Mouse (Mus musculus) urinary bladder, adult 18-20 months (tissue): ENCODE measurements around the gene Traf1.

Experiments
- DNase-seq, 2 experiments: peaks; one replicate each; pipeline ENCODE4 v3.0.0; 2022; ENCODE audit warnings: low spot score in 2 of 2, mixed read lengths in 2 of 2

The Traf1 gene

DNA sequence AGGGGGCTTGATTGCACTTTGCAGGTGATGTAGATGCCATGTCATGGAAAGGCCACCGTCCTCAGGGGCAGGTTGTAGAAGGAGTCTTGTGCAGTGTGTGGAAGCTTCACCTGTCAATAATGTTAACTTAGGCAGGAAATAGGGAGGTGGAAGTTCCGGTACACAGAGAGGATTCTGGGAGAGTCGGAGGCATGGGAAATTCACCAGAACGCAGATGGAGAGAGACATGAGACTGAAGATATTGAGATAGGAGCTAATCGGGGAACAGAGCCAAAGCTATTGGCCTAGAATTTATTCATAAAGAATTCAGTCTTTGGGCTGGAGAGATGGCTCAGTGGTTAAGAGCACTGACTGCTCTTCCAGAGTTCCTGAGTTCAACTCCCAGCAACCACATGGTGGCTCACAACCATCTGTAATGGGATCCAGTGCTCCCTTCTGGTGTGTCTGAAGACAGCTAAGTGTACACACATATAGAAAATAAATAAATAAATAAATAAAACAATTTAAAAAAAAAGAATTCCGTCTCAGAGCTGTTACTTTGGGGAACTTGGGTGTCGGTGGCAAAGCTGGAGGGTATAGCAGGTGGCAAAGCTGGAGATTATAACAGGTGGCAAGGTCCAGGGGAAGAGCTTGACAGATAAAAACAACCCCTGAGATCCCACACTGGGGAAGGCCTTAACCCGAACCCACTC, 4.8 kb upstream of the Traf1 start:
- no peak for DNase-seq

DNA sequence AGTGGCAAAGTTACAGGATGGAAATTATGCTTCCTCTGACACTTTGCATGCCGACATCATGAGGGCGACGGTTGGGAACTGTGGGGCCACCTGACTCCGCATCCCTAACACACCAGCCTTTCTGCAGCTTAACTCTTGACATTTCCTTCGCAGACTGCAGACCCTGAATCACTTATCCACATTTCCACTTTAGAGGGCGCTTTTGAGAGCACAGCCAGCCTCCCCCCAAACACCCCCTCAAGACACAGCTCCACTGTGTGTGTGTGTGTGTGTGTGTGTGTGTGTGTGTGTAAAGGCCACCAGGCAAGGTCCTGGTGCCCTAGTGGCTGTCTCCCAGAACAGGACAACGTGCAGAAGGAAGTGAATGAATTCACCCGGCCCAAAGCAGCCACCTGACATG, 4.2 kb upstream of the Traf1 start:
- DNase-seq, result no peak

DNA sequence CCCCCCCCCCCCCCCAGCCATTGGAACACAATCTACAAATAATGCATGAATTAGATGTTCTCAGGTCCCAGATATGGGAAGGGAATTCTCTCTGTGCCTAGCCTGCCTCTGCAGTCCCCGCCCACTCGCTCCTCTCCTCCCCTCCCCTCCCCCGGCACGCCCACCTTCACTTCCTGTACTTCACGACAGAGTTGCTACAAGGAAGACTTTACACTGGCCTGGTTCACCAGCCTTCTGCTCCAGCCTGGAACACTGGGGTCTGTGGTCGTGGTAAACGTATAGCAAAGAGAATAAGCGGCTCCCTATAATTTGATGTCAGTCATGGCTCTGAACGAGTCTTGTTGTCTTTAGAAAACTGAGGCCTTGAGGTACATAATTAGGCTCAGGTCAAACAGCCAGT, 3.7 kb upstream of the Traf1 start:
- no peak for DNase-seq

DNA sequence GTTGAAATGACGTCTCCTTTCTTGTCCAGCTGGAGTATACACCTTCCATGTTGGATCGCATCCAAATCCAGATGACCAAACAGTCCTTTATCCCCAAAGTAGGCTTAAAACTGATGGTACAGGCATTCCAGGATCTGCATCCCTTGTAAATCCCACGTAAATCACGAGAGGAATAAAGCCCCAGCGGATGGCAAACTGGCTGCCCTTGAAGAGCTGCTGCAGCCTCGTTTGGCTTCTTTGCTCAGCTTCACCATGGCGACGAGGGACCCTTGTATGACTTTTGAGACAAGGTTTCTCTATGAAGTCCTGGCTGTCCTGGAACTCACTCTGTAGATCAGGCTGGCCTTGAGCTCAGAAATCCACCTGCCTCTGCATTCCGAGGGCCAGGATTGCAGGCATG, 3.1 kb upstream of the Traf1 start:
- DNase-seq, result no peak

DNA sequence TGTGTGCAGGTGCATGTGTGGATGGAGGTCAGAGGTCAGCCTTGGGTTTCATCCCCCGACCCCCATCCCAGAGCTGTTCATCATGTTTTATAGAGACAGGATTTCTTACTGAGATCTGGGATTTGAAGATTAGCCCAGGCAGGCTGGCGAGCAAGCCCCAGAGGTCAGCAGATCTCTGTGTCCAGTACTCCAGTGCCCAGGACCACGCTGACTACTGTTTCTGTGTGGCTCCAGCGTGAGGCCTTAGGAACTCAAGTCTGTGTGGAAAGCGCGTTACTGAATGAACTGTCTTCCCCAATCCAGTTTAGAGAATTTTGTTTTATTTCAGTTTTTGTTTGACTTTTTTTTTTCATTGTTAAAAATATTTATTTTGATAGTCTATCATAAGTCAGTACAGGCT, 2.7 kb upstream of the Traf1 start:
- DNase-seq, result no peak

DNA sequence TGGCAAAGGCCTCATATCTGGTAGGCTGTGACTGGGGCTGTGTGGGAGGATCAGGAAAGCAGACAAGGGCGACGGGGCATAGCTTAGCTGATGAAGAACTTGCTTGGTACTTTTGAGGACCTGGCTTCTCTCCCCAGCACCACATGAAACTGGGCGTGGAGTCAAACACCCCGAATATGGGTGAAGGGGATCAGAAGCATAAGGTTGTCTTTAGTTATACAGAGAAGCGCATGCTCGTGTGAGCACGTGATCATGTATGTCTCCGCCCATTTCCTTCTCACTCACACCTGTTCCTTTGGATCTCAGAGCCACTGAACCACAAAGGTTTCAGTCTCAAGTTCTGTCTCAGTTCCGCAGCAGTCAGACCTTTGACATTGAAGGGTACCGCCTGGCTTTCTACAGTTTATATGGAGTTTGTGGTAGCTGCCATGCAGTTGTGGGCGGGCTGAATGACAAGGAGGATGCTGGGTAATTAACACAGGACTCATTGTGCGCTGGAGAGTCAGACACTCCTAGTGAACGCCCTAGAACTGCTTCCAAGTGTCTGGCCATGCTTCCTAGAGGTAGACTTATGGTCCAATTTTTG, 1.9 kb upstream of the Traf1 start:
- DNase-seq, result no peak

DNA sequence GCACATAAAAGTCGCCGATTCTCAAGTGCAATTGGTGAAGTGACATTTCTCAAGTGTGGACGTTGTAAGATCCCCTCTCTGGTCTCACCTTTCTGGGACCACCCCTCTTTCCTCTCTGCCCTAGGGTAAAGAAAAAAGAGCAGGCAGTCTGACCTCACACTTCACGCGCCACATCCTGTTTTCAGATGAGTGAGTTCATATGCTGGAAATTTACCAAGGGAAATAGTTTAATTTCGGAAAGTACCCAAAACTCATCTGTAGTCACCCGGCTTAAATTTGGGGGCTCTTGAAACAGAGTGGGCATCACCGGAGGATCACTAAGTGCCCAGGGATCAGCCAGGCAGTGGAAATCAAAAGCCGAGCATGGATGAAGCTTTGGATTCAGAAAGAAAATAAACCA, 1.3 kb upstream of the Traf1 start:
- DNase-seq, result no peak

DNA sequence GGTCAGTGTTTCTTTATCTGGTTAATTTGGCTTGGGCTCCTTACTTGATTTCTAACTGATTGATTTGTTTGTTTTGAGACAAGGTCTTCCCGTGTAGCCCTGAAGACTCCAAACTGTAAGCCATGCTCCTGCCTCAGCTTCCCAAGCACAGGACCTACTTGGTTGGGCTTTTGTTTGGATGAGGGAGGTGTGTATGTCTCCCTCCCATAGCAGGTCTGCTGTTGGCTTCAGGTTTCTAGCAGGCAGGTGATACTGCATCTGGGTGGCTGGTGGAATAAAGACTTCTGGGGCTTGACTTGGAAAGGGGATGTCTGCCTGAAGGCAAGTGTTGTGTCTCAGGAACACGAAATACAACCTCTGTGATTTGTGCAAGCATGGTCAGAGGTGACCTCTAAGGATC, 639 bp upstream of the Traf1 start:
- no peak for DNase-seq

DNA sequence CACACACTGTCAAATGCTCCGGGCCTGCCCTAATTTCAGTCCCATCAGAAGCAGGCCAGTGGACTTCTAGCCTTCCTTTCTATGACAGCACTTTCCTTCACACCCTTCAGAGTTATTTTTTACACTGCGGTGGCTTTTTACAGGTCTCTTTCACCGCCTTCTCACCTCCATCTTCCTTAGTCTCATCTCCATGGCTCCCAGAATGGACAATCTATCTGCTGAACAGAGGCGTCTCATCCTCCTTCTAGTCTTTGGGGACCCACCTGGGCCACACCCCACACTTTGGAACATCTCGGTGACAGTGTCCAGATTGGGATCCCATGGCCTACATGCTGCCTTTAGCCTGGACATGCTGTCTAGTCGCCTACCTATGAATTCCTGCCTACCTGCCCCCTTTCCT, 606 bp downstream of the Traf1 start:
- no peak for DNase-seq

DNA sequence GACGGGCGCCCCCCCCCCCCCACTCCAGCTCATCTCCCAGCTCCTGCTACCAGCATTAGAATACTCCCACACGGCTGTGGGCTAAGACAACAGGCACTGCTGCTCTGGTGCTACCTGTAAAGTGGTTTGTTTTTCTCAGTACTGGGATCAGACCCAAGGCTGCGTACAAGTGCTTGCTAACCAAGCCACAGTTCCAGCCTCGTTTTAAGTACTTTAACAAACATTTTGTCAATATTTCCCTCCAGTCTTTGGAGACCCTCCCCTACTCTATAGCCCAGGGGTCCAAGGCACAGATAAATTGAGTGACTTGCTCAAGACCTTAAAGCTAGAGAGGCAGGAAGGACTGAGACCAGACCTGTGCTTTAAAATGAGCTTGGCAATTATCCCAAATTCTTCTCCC, 1.1 kb downstream of the Traf1 start:
- no peak for DNase-seq

DNA sequence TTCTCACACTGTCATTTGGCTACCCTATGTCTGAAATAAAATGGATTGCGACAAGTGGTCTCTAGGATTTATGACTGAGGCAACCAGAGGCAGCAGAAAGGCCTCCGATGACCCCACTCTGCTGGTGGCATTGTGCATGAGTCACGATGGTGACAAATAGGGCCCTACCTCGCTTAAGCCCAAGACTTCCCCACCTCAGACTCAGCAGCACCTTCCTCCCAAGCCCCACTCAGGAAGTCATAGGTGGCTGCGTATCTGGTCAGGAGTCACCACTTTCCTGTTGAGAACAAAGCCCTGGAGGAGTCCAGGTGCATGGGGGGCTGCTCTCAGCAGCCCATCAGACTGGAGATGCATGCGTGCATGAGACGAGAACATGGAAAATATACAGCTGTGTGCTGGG, 3.0 kb downstream of the Traf1 start:
- no peak for DNase-seq

DNA sequence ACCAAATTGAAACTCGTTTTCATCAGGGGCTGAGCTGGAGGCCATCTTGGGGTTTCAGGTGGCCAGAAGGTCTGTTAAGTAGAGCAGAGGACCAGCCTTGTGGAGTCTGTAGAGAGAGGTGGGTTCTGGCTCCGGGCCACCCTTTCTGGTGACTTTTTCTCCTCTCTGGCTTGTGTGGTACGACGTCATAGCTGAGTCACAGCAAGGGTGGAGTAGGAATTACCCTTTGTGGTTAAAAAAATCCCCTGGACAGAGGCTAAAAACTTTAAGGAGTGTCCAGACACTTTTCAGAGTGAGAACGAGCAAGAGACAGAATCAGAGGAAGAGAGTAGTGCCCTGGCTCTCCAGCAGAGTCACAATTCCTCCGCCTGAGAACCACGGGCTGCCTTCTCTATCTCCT, 3.5 kb downstream of the Traf1 start:
- DNase-seq, result no peak

DNA sequence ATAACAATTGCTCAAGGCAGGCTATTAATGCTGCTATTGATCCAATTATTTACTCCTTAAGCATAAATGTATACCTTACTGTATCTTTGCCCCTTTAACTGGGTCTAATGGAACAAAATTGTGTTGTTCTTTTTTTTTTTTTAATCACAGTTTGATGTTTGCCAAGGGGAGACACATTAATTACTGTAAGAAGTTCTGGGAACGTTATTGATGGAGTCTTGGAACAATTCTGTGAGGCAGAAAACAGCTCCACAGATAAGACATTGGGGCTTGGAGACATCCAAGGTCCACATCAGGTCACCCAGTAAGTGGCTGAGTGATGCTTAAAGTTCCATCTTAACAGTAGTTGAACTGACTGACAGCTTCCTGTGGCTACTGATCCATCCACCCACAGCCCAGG, 4.2 kb downstream of the Traf1 start:
- no peak for DNase-seq

DNA sequence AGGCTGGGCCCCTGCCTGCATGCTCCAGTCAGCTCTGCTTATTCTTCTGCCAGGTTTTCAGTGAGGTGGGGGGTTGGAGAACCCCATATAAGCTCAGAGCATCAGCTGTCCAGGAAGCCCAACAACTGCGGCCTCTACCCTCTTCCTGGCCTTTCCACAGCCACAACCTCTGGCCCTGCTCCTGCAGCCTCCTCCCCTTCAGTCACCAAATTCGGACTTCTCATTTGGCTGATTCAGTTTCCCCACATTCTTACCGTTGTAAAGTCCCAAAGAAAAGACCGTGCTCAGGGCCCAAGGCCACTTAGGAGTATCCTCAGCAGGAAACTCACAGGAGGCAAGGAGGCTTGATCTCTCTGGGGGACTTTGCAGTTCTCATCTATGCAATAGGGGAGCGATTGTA, 4.6 kb downstream of the Traf1 start:
- no peak for DNase-seq

DNA sequence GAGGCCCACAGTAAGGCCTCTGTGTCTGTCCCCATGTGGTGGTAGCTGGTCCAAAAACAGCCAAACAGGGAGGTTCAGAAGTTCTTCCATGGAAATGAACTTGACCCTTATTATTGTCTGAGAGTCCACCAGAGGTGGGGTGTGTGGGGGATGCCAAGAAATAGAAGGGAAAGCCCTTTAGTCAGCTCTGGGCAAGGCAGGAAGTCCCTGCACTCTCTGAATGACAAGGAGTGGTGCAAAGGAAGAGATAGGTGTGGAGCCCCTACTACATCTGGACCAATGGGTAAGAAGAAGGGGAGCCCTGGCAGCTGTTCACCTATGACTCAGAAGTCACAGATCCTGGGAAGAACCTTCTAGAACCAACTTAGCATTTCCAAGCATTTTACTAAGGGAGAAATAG, 7.2 kb downstream of the Traf1 start:
- no peak for DNase-seq

DNA sequence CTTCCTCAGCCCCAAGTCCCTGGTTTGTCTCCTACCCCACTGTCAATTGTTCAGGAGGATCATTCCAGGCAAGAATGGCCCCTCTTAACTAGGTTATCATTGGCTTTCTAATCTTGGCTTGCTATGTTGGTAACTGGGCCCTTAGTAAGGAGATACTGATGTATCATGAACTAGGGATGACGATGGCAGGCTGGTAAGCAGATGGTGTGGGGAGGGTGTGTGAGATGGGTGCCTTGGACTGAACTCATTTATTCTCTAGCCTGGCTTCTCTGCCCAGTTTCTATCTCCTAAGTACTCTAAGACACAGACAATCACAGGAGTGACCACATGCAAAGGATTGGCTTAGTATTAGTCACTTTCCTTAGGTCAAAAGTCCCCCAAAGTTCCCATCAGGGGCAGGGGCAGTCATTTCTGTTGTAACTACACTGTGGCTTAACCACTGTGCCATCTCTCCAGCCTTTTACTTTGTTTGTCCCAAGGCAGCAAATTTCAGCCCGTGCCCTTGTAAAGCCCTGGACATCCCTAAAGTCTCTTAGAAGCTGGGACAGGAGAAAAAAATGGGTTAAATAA, 7.9 kb downstream of the Traf1 start:
- DNase-seq, result no peak

DNA sequence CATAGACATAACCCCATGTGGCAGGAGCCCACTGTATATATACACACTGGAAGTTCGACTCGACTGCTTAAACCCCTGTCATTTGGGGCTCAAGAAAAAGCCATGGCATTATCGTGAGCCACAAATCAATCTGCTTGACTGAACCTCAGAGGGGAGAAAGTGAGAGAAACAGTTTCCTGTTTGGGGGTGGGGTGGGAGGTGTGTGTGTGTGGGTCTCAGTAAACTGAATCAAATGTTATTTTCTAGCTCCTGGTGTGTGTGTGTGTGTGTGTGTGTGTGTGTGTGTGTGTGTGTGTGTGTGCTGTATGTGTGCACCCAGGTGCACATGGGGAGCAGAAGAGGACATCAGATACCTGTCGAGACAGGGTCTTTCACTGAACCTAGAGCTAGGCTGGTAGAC, 8.6 kb downstream of the Traf1 start:
- DNase-seq, result no peak

DNA sequence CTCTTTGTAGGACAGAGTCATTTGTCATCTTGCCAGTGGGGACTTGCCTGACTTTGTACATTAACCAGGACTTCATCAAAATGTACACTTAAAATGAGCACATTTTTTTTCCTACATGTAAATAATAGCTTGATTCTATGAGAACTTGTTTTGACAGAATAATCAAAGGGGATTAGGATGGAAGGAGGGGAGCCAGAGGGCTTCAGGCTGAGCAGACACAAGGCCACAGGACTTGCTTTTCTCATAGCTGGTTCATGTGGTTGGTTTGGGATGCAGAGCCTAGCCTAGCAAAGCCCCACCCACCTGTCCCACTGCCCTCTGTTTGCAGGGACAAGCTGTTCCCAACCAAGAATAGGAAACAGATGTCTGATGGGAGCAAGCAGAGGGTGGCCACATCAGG, 10.1 kb downstream of the Traf1 start:
- DNase-seq, result no peak

DNA sequence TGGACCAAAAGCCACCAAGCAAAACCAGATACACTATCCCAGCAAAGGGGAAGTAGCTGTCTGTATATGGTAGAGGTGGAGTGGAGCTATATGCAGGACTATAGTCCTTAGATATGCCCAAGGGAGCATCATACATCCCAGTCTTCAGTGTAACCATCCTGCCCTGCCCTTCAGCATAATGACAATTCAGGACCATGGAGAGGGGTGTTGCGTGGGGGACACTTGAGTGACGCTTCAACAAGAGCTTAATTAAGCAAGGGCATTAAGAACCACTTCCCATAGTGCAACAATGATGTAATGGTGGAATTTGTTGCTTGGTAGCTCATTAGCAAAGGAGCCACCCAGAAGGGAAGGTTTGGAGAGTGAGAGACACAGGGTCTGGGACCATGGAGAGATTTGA, 12.9 kb downstream of the Traf1 start:
- DNase-seq, result no peak

DNA sequence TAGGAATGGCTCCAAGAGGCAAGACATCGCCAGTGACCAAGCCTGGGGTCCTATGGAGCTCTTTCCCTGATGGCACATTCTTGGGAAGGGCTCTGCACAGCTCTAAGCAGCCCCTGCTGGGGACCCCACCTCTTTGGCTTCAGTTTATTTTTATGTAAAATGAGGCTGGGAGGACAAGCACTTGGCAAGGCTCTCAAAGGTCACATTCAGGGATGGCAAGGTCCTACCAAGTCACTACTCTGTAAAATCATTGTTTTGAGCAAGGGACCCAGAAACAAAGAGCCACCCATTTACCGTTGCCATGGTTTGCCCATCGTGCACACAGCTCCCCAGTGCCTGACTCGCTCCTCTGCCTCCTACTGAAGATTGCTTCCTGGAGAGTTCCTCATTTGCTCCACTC, 15.5 kb downstream of the Traf1 start:
- DNase-seq, result no peak

DNA sequence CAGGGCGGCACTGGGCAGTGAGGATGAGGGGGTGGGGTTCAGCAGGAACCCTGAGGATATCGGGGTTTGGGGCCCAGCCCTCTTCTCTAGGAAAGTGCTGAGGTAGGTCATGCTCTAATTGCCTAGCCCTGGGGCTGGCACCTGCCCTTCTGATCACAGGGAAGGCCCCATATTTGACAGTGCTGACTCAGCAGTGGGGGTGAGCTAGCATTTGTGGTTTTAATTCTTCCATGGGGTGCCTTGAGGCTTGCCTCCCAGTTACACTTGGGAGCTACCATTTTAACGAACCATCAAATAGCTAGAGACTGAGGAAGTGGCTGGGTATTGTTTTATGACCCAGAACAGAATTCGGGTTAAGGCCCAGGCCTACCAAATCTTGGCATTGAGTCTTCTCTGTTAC, 16.0 kb downstream of the Traf1 start:
- no peak for DNase-seq

DNA sequence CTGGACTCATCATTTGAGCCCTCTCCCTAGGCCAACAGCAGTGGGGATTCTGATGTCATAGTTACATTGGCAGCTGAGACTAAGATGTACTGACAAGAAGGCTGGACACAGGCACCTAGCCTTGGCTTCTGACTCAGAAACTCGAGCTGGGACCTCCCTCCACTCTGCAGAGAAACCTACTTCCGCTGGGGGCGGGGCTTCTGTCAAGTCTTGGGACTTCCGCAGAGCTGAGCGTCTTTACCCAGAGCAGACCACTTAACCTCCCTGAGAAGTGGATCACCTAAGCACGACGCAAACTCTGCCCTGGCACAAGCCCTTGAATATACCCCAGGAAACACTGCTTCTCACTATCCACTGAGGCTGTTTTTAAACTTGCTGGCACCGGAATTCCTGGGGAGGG, 16.8 kb downstream of the Traf1 start:
- DNase-seq, result no peak

DNA sequence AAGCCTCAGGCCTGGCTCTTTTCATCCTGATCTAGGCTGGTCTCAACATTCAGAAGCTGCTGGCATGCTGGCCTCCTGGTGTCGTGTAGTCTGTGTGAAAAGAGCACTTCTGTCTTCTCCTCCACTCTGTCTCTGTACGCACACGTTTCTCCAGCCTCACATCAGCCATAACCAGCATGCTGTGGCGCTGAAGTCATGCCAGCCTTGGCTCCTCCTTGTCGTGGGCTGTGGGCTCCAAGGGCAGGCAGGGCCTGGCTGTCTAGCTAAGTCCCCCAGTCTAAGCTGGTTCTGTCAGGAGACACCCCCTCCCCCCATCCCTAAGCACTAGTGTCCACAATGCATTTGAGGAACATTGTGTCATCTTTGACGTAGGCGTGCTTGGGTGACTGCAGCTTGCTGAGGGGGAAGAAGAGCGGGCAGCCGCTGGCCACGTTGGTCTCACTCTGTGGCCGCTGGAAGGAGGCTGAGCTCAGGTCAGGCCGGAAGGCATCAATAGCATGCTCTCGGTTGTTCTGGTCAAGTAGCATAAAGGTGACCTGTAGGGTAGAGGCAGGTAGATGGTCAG, 17.9 kb downstream of the Traf1 start:
- DNase-seq, result no peak
